Mouse (Mus musculus) liver, embryonic 14.5 days (tissue): ENCODE measurements at regions not wholly inside any gene's neighbourhood (a gene's known extent, or its start where the extent isn't known, plus 50 kb on each side); places are given as distances from the start of the nearest gene placed in this dataset.

ENCODE experiments used
- CTCF ChIP-seq: IDR thresholded peaks from 2 replicates; pipeline ENCODE4 v1.5.1; 2016; ENCODE audit warnings: antibody characterized with exemption, low read depth, control low read depth
- EP300 ChIP-seq: IDR thresholded peaks from 2 replicates; pipeline ENCODE4 v1.6.1; 2016; ENCODE audit warnings: antibody characterized with exemption, low read depth

DNA sequence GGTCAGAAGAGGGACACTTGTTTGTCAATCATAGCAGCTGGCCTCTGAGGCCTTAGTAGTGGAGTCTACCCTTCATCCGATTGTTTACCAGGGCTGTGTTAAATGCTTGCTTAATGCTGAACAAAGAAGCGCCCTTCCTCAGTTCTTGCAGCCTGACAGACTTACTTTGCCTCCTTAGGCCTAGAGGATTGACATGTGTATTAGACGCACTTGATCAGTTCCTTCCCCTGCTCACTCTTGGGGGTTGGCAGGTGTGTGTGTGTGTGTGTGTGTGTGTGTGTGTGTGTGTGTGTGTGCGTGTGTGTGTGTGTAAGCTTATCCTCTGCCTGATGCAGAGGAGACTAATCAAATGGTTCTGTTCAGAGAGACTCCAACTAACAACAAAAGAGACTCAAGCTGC is 91.8 kb upstream of the Dnajc19 start:
- TF ChIP-seq CTCF (no peak), EP300 (no peak)
